Mouse (Mus musculus) urinary bladder, postnatal 25 days (tissue): ENCODE data around the gene Esf1.
"Not testable (repeated sequence)": the region's sequence is repeated elsewhere in the genome, so short reads cannot be mapped to it uniquely, and the experiment has no call there.

ENCODE experiments used
- DNase-seq: peaks from one replicate; pipeline ENCODE4 v3.0.0; 2022; ENCODE audit warnings: low spot score

The Esf1 gene

DNA sequence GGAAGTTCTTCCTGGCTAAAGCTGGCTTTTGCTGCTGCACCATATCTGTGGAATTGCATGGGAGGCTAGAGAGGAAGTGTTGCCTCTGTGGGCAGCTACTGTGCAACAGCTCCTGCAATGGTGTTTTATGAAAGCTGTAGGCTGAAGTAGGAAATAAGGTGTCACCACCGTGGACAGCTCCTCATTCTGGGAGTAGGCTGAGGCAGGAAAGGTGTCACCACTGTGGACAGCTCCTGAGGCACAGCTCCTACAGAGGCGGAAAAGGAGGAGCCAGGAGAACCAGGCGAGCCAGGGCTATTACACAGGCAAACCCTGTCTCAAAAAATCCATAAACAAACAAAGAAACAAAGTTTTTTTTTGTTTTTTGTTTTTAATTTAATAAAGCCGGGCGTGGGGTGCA, 74.3 kb downstream of the Esf1 start:
- DNase-seq = no peak

DNA sequence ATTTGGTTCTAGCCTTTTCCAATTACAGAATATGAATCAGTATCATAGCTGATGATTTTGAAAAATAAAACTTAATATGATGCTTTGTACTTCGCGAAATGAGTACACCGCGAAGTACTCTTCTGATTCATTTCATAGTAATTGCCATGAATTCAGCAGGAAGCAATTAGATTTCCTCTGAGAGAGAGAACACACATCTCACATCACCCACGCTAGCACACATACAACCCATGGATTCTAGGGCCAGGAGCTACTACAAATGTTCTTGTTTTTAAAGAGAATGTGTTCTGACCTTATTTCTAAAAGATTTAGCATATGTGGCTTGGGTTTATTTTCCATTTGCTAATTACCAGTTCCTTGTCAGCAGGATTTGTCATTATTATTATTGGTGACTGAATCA, 76.9 kb downstream of the Esf1 start:
- no peak for DNase-seq

DNA sequence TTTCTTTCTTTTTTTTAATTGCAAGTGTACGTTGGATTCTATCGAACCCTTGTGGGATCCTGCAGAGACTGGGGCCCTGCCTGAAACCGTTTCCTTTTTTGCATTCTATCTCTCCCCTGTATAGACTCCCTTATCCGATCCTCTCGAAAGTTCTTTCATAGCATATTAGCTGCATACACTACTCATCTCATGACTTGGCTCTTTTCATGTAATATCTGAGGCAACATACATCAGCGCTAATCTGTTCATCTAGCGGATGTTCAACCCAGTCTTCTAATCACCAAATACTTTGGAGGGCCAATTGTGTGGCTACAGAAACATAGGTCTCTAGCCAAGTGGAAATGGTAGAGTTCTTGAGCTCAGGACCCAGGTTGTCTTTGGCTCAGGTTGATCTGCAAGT, 86.1 kb downstream of the Esf1 start:
- no peak for DNase-seq

DNA sequence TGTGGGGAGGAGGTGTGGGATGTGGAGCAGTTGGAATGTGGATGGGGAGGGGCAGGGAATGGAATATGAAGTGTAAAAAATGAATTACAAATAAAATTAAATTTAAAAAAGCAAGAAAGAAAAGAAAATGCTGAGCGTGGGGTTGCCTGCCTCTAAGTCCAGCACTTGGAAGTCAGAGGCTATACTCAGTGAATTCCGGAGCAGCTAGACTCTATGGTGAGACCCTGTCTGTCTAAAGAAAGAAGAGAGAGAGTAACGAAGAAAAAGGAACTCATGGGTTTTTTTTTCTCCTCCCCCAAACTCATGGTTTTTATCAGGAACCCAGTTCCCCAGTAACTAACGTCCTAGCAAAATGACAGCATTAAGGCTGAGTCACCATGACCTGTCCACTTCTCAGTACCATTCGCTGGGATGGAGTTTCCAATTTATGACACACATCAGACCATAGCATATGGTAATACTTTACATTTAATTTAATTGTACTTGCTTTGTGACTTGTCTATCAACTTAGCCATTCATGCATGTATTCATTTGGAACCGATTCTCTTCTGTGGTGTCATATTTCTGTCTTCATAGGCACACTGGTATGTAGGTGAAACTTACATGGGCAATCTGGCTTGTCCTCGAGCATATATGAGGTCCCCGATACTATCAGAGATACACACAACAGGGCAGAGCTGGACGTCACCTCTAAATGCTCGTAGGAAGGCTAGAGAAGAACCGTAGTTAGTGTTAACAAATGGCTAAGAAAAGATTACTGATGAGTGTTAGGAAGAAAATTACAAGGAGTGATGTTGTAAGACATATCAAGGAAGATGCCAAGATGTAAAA, 89.4 kb downstream of the Esf1 start:
- no peak for DNase-seq

DNA sequence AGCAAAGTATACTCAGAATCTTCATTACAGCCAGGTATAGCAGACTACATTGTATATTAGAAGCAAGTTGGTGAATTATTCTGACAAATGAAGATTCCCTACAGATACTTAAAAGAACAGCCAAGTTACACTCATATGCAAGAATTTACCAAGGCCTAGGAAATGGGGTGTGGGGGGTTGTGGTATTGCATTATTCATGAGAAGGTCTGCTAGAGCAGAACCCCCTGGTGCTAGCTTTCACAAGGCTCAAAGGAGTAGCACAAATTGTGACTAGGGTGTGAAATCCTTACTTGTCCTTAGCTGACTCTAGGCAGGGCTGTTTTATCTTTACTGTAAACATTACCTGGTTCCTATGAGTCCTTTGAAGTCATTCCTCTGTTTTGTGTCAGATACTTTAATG, 91.1 kb downstream of the Esf1 start:
- DNase-seq = not testable (repeated sequence)

DNA sequence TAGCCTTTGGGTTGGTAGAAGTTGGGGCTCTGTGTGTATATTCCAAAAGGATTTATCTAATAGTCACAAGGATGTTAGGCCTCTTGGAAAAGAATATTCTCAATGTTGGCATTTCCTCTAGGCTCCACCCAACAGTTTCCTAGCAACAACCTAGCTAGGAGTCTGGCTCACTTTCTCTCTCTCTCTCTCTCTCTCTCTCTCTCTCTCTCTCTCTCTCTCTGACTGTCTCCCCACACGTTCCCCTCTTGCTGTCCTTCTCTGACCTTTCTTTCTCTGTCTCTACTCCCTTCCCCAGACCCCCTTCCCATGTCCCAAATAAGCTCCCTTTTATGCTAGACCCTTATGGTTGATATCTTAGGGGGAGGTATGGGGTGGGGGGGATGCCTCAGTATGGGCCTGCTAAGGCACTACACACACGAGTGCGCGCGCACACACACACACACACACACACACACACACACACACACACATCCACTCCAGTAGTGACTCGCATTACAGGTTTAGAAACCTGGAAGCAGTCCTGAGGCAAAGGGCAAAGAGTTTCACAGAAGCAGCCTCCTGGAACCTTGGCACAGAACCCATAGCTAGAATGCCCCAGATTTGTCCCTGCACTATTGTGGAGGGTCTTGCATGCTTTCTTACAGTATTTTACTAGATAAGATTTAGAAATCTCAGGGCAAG, 91.6 kb downstream of the Esf1 start:
- DNase-seq = no peak

DNA sequence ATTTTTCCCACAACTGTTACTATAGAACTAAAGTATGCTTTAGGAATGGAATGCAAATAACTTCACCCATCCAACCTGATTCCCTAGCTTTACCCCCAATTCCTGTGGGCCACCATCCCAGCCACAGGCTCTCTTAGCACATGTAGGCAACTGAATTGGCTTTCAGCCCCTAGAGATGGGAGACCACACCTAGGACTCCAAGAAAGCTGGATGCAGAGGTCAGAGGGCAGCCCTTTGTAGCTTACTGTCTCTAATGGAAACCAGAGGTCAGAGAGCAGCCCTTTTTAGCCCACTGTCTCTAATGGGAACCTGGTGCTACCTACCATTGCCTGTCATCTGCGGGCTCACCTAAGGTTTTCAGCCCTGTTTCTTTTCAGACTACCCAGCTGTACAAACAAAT, 92.9 kb downstream of the Esf1 start:
- DNase-seq = no peak

DNA sequence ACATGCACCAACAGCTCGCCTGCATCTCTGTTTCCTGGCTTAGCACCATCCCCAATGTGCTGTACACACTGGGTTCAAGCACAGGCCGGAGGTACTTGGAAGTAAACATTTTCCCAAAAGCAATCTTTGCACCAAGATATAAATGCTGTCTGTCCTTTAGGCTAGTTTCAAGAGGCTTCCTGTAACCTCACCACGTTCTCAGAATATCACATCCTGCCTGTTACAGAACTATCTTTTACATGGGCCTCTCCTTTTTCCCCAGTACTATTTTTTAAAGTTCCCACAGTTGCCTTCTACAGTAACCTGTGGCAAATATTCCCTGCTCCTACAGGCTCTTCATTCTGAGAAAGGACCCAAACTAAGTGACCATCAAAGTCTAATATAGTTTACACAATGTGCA, 95.2 kb downstream of the Esf1 start:
- no peak for DNase-seq
